Mouse (Mus musculus) liver, embryonic 14.5 days (tissue): ENCODE data around the gene Ms4a10. TPM values are rescaled to one million over a fixed set of nuclear protein-coding genes. Genes with fewer than 3 reads are reported as not detected.

Experiments used
- ATAC-seq: fragments of 200-750 bp; cut with Nextera tagmentation; 2 replicates; pipeline ENCODE4 v1.8.0; 2017; ENCODE audit warnings: moderate number of reproducible peaks, mild to moderate bottlenecking, moderate library complexity; ENCODE audit not compliant: insufficient read depth
- DNase-seq, 3 experiments: peaks; one replicate each; pipeline ENCODE4 v3.0.0-alpha.2; 2012 to 2013; ENCODE audit warnings: low read depth in 3 of 3, low spot score in 3 of 3
- H3K27ac ChIP-seq: fragments of 300-500 bp; sonication (generic); 2 replicates; pipeline ENCODE4 v1.5.1; 2014; ENCODE audit warnings: moderate library complexity, mild to moderate bottlenecking, control low read depth, inconsistent platforms
- H3K27me3 ChIP-seq: fragments of 300-500 bp; sonication (generic); 2 replicates; pipeline ENCODE4 v1.6.1; 2014; ENCODE audit warnings: mild to moderate bottlenecking, low read length, moderate library complexity; ENCODE audit not compliant: control insufficient read depth, insufficient read depth
- H3K36me3 ChIP-seq: fragments of 300-500 bp; sonication (generic); replicated peaks from 2 replicates; pipeline ENCODE4 v1.6.1; 2014; ENCODE audit warnings: low read depth; ENCODE audit not compliant: control insufficient read depth, insufficient read depth
- H3K4me1 ChIP-seq, 2 experiments: fragments of 200-500 bp in 1 of 2; fragments of 300-500 bp in 1 of 2; sonication (generic) in 1 of 2; replicated peaks; 2 replicates each; pipeline ENCODE4 v1.6.1; 2012 to 2014; ENCODE audit warnings: antibody characterized with exemption in 1 of 2, inconsistent platforms in 1 of 2, low read length in 1 of 2; ENCODE audit not compliant: control insufficient read depth in 2 of 2, insufficient read depth in 2 of 2
- H3K4me2 ChIP-seq: fragments of 300-500 bp; sonication (generic); 2 replicates; pipeline ENCODE4 v1.6.1; 2014; ENCODE audit warnings: low read depth, mild to moderate bottlenecking, control low read depth, moderate library complexity
- H3K4me3 ChIP-seq, 2 experiments: fragments of 200-500 bp in 1 of 2; fragments of 300-500 bp in 1 of 2; sonication (generic) in 1 of 2; 2 replicates each; pipeline ENCODE4 v1.5.1; 2012 to 2014; ENCODE audit warnings: low read depth in 2 of 2, low read length in 2 of 2, mild to moderate bottlenecking in 2 of 2, control low read depth in 1 of 2, inconsistent platforms in 1 of 2, moderate library complexity in 1 of 2; ENCODE audit not compliant: insufficient read depth in 1 of 2
- H3K9ac ChIP-seq: fragments of 300-500 bp; sonication (generic); replicated peaks from 2 replicates; pipeline ENCODE4 v1.6.1; 2014; ENCODE audit warnings: mild to moderate bottlenecking, control low read depth, moderate library complexity
- H3K9me3 ChIP-seq: fragments of 300-500 bp; sonication (generic); 2 replicates; pipeline ENCODE4 v1.6.1; 2016; ENCODE audit warnings: low read length, mixed read lengths; ENCODE audit not compliant: control insufficient read depth
- CTCF ChIP-seq: IDR thresholded peaks from 2 replicates; pipeline ENCODE4 v1.5.1; 2016; ENCODE audit warnings: antibody characterized with exemption, low read depth, control low read depth
- EP300 ChIP-seq: IDR thresholded peaks from 2 replicates; pipeline ENCODE4 v1.6.1; 2016; ENCODE audit warnings: antibody characterized with exemption, low read depth
- WGBS: fragments of 180-500 bp; shearing (Covaris S2); extraction: QIAGEN DNeasy Blood & Tissue Kit; methylation state at CpG from one replicate; pipeline ENCODE4 v1.1.7; 2014; ENCODE audit not compliant: insufficient replicate concordance; 5-methylcytosine and 5-hydroxymethylcytosine counted together
- polyA plus RNA-seq, 2 experiments: library from polyadenylated mRNA; depleted of rRNA in 1 of 2; stranded (reverse) in 1 of 2; unstranded in 1 of 2; fragments of >200 nt; fragmentation: Nextera tagmentation in 1 of 2; extraction: Ambion mirVana in 1 of 2; gene quantifications; 2 replicates each; pipeline versions ENCODE4 v1.2.1 to v1.2.3; 2012 to 2014

Ms4a10 gene
- polyA plus RNA-seq, 2 experiments, result 0.23 TPM; not detected in 1

DNA sequence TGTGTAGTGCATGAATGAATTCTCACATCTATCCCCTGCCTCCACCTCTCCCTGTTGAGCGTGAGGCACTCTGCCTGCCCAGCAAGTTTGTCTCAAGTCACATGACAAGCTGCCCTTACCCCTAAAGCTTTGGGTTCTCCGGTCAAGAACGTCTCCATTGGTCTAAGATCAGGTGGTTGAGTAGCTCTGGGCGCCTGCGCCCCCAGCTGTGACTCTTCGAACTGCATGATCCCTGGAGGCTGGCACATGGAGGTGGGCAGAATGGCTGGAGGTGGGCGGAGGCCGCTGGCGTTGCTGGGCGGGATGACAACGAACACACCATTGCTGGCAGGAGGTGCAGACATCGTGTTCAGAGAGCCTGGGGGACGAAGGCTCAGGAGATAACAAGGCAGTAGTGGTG, 10.1 kb upstream of the Ms4a10 start:
- no peak for TF ChIP-seq EP300
- TF ChIP-seq CTCF, result peak; percentile 22
- 54% methylated on average over 13 of the region's 13 CpGs for WGBS
- H3K27ac ChIP-seq, result no peak overlapping the region
- peaks cover 0 to 6% of the 10 kb centered on the region in 2 experiments; a peak in 2 of 4 replicates for H3K4me1 ChIP-seq
- H3K4me2 ChIP-seq, result no peak overlapping the region
- H3K27me3 ChIP-seq, result no peaks in the 10 kb centered on the region
- H3K9ac ChIP-seq, result no peak overlapping the region
- H3K4me3 ChIP-seq, result no peak overlapping the region
- H3K9me3 ChIP-seq, result no peaks in the 10 kb centered on the region
- no peak for ATAC-seq
- H3K36me3 ChIP-seq, result no peaks in the 10 kb centered on the region
- no peak for DNase-seq

DNA sequence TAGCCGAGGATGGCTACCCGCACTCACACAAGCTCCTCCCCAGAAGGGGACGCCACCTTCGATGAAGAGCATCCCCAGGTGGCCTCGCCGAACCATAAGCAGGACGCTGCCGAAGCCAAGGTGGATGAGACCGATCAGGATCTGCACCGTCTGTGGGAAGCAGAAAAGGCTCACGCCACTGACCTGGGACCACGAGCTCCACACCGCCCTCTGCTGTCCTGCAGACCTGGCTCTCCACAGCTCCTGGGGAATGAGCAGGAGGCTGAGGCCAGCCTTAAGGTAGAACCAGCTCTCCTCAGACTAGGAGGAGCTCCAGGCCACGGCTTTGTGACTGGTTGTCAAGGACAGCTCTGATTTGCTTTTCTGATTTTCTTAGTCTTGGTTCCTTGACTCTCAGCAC, 8.7 kb upstream of the Ms4a10 start:
- Histone ChIP-seq H3K36me3 (no peaks in the 10 kb centered on the region), H3K4me2 (no peak overlapping the region), H3K4me3 (no peak overlapping the region), H3K4me1 (peaks cover 0 to 8% of the 10 kb centered on the region in 2 experiments; a peak in 2 of 4 replicates), H3K9ac (no peak overlapping the region), H3K27ac (no peak overlapping the region), H3K27me3 (no peaks in the 10 kb centered on the region), H3K9me3 (no peaks in the 10 kb centered on the region)
- ATAC-seq, result no peak
- DNase-seq, result no peak
- TF ChIP-seq CTCF, result peak; percentile 76
- no peak for TF ChIP-seq EP300
- WGBS, result 21% methylated on average over 14 of the region's 14 CpGs

DNA sequence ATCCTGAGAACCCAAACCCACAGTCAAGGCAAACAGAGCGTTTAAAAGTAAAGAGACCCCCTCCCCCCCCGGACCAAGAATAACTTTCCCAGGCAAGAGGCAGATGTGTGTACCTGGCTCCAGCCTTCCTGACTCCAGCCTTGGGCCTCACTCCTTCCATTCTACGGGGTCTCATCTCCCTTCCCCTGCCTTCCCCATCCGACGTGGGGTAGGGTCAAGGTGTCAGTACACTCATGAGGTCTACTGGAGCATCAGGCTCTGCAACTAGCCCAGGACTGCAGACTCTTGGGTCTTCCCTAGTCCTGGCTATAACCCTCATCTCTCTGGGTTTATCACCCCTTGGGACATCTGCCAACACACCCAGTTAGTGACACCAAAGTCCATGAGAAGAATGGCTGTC, 5.7 kb upstream of the Ms4a10 start:
- DNase-seq (no peak), ATAC-seq (no peak)
- Histone ChIP-seq H3K27ac (no peak overlapping the region), H3K9ac (no peak overlapping the region), H3K4me3 (peak overlapping the region in 1 of 2 experiments; percentile 14; a peak in 1 of 4 replicates), H3K27me3 (no peaks in the 10 kb centered on the region), H3K4me1 (peaks cover 0 to 8% of the 10 kb centered on the region in 2 experiments; a peak in 2 of 4 replicates), H3K36me3 (no peaks in the 10 kb centered on the region), H3K9me3 (no peaks in the 10 kb centered on the region), H3K4me2 (peak overlapping the region; percentile 37; the same call in 1 of the 2 replicates)
- WGBS, result 44% methylated on average over 5 of the region's 5 CpGs
- TF ChIP-seq CTCF (no peak), EP300 (no peak)

DNA sequence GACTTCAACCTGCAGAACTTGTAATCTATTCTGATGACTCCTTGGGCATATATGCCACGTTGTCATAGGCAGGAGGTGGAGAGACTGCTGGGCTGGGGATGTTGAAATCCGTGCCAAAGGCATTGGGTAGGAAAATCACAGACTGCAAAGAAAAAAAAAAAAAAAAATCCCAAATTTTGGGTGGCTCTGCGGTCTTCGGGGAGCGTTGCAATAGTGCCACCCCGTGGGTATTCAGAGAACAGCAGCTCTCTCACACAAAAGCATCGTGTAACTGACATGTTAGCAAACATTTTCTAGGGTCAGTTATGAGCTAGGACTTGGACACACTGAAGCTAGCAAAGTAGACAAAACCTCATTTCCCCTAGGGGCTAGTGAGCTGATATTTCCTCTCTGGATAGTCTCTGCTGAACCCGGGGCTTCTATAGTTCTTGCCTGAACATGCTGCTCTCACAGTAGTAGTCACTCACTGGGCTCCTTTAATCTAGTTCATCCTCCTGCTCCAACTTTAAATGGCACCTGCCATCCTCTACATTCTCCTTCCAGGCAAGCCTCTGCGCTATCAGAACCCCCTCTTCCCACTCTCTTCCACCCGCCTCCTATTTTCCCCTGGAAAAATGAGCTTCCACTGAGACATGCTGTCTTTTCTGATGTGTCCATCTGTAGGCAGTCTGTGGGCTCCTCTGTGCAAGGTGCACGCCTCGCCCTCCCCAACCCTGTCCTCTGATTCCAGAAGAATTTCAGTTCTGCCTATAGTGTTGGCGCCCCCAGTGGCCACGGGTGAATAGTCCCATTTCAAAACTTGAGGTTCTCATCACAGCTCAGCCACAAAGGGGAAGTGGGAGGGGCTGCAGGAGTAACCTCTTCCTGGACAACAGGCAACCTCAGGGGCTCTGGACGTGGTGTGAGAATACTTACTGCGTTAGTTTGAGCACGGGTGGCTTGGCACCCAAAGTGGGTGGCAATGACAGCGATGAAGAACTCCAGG, 5.0 kb upstream of the Ms4a10 start:
- no peaks in the 10 kb centered on the region for H3K36me3 ChIP-seq
- DNase-seq (peak; percentile 47 to 58 (median 50)), ATAC-seq (peak; percentile 47; the same call in 1 of the 2 replicates)
- TF ChIP-seq CTCF, result peak; percentile 79
- TF ChIP-seq EP300, result no peak
- H3K27me3 ChIP-seq, result no peaks in the 10 kb centered on the region
- no peak overlapping the region for H3K27ac ChIP-seq
- H3K4me3 ChIP-seq, result peak overlapping the region in 1 of 2 experiments; percentile 14; a peak in 1 of 4 replicates
- H3K9ac ChIP-seq, result no peak overlapping the region
- 6% methylated on average over 18 of the region's 18 CpGs for WGBS
- peak overlapping the region; percentile 37 for H3K4me2 ChIP-seq
- H3K9me3 ChIP-seq, result no peaks in the 10 kb centered on the region
- peaks cover 0 to 8% of the 10 kb centered on the region in 2 experiments; a peak in 2 of 4 replicates for H3K4me1 ChIP-seq

DNA sequence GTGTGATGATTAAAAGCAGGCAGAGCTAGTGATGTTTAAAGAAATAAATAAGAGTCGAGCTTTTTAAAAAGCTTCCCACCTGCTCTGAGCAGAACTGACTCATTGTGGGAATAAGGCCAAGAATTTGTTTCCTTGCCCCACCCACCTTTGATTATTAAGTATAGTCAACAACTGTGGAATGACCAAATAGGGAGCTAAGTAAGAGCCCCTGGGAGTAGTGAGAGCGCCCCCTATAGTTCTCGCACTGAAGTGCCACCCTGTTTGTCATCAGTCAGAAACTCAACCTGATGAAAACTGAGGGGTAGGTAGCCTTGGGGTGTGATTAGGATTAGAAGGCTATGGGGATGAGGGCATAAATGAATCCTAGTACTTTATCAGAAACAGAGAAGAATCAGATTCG, 1.8 kb upstream of the Ms4a10 start:
- Histone ChIP-seq H3K4me2 (no peak overlapping the region), H3K36me3 (no peaks in the 10 kb centered on the region), H3K4me1 (peaks cover 0 to 9% of the 10 kb centered on the region in 2 experiments; a peak in 2 of 4 replicates), H3K9me3 (no peaks in the 10 kb centered on the region), H3K4me3 (no peak overlapping the region), H3K9ac (no peak overlapping the region), H3K27me3 (no peaks in the 10 kb centered on the region), H3K27ac (no peak overlapping the region)
- TF ChIP-seq EP300 (no peak), CTCF (peak; percentile 52)
- no peak for ATAC-seq
- DNase-seq, result no peak
- 25% methylated on average over 4 of the region's 4 CpGs for WGBS
